Mouse (Mus musculus): Measurements from ENCODE around the gene Calcb. TPM values are rescaled to one million over a fixed set of nuclear protein-coding genes. Genes with fewer than 3 reads are reported as not detected.

Gene Calcb
- total and polyA plus RNA-seq, 2 experiments from 2014 or later = not detected

DNA sequence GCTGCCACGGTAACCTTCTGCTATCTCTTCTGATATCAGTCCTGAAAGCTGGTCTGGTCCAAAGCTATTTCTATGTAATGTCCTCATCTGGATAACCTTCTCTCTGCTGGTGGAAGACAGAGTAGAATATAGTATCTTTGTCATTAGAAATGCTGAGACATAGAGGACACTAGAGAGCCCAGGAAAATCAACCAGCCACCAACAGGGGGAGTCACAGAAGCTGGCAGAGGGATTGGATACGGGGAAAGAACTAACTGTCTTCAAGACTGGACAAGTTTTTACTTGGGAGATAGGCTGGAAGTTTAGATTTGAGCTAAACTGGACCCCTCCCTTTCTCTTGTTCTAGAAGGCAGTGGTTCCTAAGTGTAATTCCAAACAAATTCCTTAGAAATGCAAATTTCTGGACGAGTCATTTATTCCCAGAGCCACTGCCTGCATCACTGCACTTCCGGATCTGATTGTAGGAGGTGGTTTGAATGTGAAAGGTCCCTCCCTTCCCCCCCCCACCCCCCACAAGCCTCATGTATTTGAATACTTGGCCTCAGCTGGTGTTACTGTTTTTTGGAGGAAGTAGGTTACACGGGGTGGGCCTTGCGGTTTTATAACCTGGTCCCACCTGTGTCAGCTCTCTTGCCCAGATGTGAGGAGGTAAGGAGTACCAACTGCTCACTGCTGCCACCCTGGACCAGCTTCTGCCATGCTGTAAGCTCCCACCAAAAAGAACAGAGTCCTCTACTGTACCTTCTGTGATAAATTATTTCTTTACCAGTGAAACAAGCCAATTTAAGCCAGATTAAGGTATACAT, 22.1 kb downstream of the Calcb start:
- no peaks in the 10 kb centered on the region for H3K36me3 ChIP-seq (ENCODE audit: insufficient read depth)
- no peak for DNase-seq

DNA sequence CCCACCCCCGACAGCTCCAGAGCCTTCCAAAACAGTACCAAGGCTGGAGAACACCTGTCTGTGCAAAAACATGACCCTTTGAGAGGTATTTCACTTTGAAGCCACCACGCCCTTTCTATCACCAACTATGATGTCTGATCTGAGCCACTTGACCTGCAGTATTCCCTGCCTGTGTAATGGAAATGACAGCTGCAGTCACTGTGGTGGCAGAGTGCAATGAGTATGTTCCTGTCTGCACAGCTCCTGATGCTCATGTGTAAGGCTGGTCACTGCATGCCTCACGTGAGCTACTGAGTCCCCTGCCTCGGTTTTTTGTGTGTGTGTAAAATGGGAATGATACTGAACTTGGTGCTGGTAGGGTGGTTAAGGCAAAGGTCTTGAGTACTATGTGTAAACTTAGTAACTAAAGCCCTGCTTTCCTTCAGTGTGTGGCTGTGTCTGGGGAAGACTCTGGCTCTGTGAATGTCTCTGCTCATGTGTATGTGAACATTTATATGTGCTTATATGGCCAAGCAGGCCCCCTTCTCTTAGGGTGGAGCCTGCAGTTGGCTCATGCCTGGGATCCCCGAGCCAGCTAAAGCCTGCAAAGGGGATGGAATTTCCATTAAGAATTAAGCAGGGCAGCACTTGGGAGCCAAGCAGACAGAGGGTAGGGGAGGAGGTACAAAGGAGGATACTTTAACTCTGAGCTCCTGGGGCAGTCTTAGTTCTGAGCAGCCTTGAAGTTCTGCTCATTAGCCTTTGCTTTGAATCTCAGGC, 24.8 kb downstream of the Calcb start, which contains the start of gene Insc:
Gene Insc, plus strand, starts transcription at position 673 of the 759 bp plus-strand sequence.
- no peak within 1 kb of the TSS for H3K4me2 ChIP-seq (ENCODE audit: low read depth)
- no peak for TF ChIP-seq CTCF (IDR thresholded peaks at IDR 0.05; ENCODE audit: low read depth)
- no peak within 1 kb of the TSS for H3K9ac ChIP-seq
- H3K36me3 ChIP-seq (ENCODE audit: insufficient read depth) = no peaks in the 10 kb centered on the region
- no peaks in the 10 kb centered on the region for H3K9me3 ChIP-seq (ENCODE audit: low read length)
- H3K4me3 ChIP-seq (ENCODE audit: low read depth, low read length) = no peak within 1 kb of the TSS
- H3K4me1 ChIP-seq (ENCODE audit: insufficient read depth) = 0 out of 2 replicates have a peak, but pooled peaks cover 6% of the 10 kb centered on the region
- H3K27me3 ChIP-seq (ENCODE audit: insufficient read depth, low read length) = no peaks in the 10 kb centered on the region
- ATAC-seq (no peak), DNase-seq (no peak)
- no peak within 1 kb of the TSS for H3K27ac ChIP-seq (ENCODE audit: low read depth, low read length)
- 69% methylated on average over 5 of the region's 5 CpGs for WGBS

More for the DNA sequence above, 22.1 kb downstream of the Calcb start:
- no peak for ATAC-seq
- H3K9ac ChIP-seq = no peak overlapping the region
- no peak overlapping the region for H3K4me3 ChIP-seq (ENCODE audit: low read depth, low read length)
- no peak overlapping the region for H3K27ac ChIP-seq (ENCODE audit: low read depth, low read length)
- TF ChIP-seq CTCF (IDR thresholded peaks at IDR 0.05; ENCODE audit: low read depth) = peak; percentile 29; the same call in 1 of the 2 replicates
- no peaks in the 10 kb centered on the region for H3K27me3 ChIP-seq (ENCODE audit: insufficient read depth, low read length)
- no peak overlapping the region for H3K4me2 ChIP-seq (ENCODE audit: low read depth)
- WGBS = 46% methylated on average over 6 of the region's 6 CpGs
- H3K9me3 ChIP-seq (ENCODE audit: low read length) = no peaks in the 10 kb centered on the region
- H3K4me1 ChIP-seq (ENCODE audit: insufficient read depth) = 0 out of 2 replicates have a peak, but pooled peaks cover 4% of the 10 kb centered on the region

DNA sequence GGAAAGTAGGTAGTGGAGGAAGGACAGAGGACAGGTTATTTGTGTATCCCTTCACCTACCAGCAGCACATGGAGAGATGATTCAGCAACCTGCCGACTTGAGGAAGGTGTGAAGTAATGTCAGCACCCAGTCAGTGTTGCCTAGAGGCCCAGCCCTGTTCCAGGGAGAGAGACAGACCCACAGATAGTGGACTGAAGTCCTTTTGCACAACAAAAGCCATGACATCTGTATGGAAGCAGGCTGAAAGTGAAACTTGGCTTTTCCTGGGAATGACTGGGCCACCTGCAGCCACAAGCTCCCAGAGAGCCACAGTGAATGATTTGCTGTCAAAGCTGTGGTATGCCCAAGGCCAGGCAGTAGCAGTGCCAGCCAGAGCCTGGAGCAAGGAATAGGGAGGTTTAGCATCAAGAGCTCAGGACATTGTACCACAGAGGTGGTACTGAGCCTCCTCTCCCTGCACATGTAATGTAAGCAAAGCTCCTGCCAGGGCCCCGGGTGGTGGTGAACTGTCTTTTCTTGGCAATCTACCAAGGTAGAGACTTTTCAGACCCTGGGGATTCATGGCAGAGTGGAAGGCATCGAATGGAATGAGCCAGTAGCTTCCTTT, 26.3 kb downstream of the Calcb start:
- Histone ChIP-seq H3K9me3 (ENCODE audit: low read length) (no peaks in the 10 kb centered on the region), H3K4me2 (ENCODE audit: low read depth) (no peak overlapping the region), H3K4me1 (ENCODE audit: insufficient read depth) (0 out of 2 replicates have a peak, but pooled peaks cover 6% of the 10 kb centered on the region), H3K27me3 (ENCODE audit: insufficient read depth, low read length) (no peaks in the 10 kb centered on the region), H3K27ac (ENCODE audit: low read depth, low read length) (no peak overlapping the region), H3K4me3 (ENCODE audit: low read depth, low read length) (no peak overlapping the region), H3K36me3 (ENCODE audit: insufficient read depth) (no peaks in the 10 kb centered on the region), H3K9ac (no peak overlapping the region)
- ATAC-seq (no peak), DNase-seq (no peak)
- TF ChIP-seq CTCF (IDR thresholded peaks at IDR 0.05; ENCODE audit: low read depth) = no peak
- WGBS = 59% methylated on average over 3 of the region's 3 CpGs

DNA sequence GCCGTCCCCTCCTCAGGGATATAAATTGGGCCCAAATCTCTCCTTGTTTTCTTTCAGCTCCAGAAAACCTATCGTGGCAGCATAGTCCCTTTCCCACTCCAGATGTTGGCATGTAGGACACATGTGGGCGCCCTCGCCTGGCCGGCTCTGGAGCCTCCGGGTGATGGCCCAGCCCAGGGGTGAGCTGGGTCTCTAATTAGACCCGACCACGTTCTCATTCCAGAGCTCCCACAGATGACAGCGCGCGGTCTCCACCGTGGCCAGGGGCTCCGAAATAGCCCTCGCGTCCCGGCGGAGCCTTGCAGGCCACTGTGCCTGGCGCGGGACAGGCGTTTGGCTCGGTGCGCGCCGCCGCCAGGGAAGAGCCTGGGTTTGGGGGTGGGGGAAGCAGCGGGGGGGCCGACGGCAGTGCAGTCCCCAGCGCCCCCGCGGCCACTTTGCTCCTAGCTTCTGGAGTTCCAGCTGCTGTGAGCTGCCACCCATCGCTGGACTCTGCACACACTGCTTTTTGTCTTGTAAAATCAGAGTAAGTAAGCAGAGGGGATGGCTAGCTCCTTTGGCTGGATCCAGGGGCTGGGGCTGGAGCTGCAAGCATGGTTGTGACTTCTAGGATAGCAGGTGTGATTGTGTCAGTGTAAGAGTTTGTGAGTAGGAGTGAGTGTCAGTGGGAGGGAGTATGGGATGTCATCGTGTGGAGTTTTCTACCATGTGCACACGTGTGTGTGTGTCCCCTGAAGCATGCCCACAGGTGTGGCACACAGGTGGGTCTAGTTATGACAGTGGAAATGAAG, 27.2 kb downstream of the Calcb start:
- 0 out of 2 replicates have a peak, but pooled peaks cover 6% of the 10 kb centered on the region for H3K4me1 ChIP-seq (ENCODE audit: insufficient read depth)
- H3K27ac ChIP-seq (ENCODE audit: low read depth, low read length) = no peak overlapping the region
- H3K4me3 ChIP-seq (ENCODE audit: low read depth, low read length) = peak overlapping the region; percentile 34
- ATAC-seq (peak; percentile 60), DNase-seq (peak; percentile 6)
- H3K4me2 ChIP-seq (ENCODE audit: low read depth) = peak overlapping the region; percentile 68
- 6% methylated on average over 34 of the region's 34 CpGs for WGBS
- H3K9me3 ChIP-seq (ENCODE audit: low read length) = no peaks in the 10 kb centered on the region
- no peaks in the 10 kb centered on the region for H3K36me3 ChIP-seq (ENCODE audit: insufficient read depth)
- peak overlapping the region; percentile 35; the same call in 1 of the 2 replicates for H3K9ac ChIP-seq
- TF ChIP-seq CTCF (IDR thresholded peaks at IDR 0.05; ENCODE audit: low read depth) = peak; percentile 12; the same call in 1 of the 2 replicates
- no peaks in the 10 kb centered on the region for H3K27me3 ChIP-seq (ENCODE audit: insufficient read depth, low read length)

DNA sequence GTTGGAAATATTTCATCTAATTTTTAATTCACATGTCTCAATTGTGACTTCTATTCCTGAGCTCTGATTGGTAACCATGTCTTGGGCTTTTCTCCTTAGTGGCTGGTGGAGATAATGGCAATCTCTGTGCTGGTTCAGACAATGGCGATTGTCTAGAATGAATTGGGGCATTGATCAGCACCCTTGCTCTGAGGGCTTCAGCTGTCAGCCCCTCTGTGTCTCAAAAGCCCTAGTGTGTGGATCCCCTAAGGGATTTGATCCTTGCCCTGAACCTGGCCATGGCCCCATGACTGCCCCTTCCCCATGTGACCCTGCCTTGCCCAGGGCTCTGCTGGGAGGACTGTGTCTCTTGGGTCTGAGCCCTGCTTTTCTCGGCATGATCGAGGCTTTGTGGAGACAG, 29.2 kb downstream of the Calcb start:
- DNase-seq (no peak), ATAC-seq (no peak)
- H3K9ac ChIP-seq = no peak overlapping the region
- no peaks in the 10 kb centered on the region for H3K27me3 ChIP-seq (ENCODE audit: insufficient read depth, low read length)
- no peak overlapping the region for H3K27ac ChIP-seq (ENCODE audit: low read depth, low read length)
- no peak for TF ChIP-seq CTCF (IDR thresholded peaks at IDR 0.05; ENCODE audit: low read depth)
- H3K4me2 ChIP-seq (ENCODE audit: low read depth) = no peak overlapping the region
- H3K4me1 ChIP-seq (ENCODE audit: insufficient read depth) = 0 out of 2 replicates have a peak, but pooled peaks cover 6% of the 10 kb centered on the region
- 69% methylated on average over 3 of the region's 3 CpGs for WGBS
- H3K4me3 ChIP-seq (ENCODE audit: low read depth, low read length) = no peak overlapping the region
- no peaks in the 10 kb centered on the region for H3K9me3 ChIP-seq (ENCODE audit: low read length)
- H3K36me3 ChIP-seq (ENCODE audit: insufficient read depth) = no peaks in the 10 kb centered on the region

DNA sequence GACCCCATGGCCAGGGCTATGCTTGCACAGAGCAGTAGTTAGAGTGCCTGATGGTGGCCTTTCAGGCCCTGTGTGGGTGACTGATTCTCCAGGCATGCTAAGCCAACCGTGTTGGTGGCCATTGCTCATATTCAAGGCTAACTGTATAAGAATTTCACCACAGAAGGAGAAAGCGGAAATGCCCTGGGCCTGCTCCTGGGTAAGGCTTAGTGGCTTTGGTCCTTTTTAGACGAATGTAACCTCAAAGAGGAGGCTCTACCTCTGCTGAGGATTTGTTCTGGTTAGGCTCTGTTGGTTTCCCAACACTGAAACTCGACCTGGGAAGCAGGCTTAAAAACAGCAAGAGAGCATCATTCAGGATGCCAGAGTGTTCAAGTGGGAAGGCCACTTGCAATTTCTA, 29.8 kb downstream of the Calcb start:
- H3K36me3 ChIP-seq (ENCODE audit: insufficient read depth) = no peaks in the 10 kb centered on the region
- H3K27me3 ChIP-seq (ENCODE audit: insufficient read depth, low read length) = no peaks in the 10 kb centered on the region
- H3K27ac ChIP-seq (ENCODE audit: low read depth, low read length) = no peak overlapping the region
- no peak for TF ChIP-seq CTCF (IDR thresholded peaks at IDR 0.05; ENCODE audit: low read depth)
- 69% methylated on average over 4 of the region's 4 CpGs for WGBS
- H3K9me3 ChIP-seq (ENCODE audit: low read length) = no peaks in the 10 kb centered on the region
- H3K4me1 ChIP-seq (ENCODE audit: insufficient read depth) = 0 out of 2 replicates have a peak, but pooled peaks cover 6% of the 10 kb centered on the region
- no peak overlapping the region for H3K4me2 ChIP-seq (ENCODE audit: low read depth)
- ATAC-seq (no peak), DNase-seq (no peak)
- H3K9ac ChIP-seq = no peak overlapping the region
- no peak overlapping the region for H3K4me3 ChIP-seq (ENCODE audit: low read depth, low read length)
